Mouse (Mus musculus): ENCODE measurements around the gene Cacnb4. TPM values are rescaled to one million over a fixed set of nuclear protein-coding genes. Genes with fewer than 3 reads are reported as not detected.

The Cacnb4 gene
- polyA plus RNA-seq, 1 experiment from 2014 or later: 14.1 TPM

DNA sequence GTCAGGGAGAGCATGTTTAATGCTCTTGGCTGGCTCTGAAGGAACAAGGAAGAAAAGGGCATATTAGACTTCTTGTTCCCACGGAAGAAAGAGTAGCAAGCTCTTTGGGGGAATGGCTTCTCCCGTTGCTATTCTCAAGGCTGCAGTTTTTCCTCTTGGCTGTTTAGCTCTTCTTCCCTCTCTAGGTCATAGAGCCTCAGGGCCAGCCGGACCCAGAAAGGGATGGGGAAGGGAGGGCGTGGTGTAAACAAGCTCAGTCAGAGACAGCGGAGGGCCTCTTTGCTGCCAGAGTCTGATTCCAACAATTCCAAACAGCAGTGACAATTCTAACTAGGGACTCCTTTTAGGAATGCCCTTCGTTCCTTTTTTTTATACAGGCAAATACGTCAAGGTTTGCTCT is 290.6 kb downstream of the Cacnb4 start:
- no peak overlapping the region for H3K27ac ChIP-seq (ENCODE audit: low read length)
- no peak overlapping the region for H3K9ac ChIP-seq (replicated peaks; ENCODE audit: low read depth, low read length)
- no peaks in the 10 kb centered on the region for H3K4me1 ChIP-seq (replicated peaks; ENCODE audit: control insufficient read depth, insufficient read depth, low read length)
- WGBS: 68% methylated on average over 7 of the region's 7 CpGs
- H3K9me3 ChIP-seq (ENCODE audit: control insufficient read depth, low read length): no peaks in the 10 kb centered on the region
- no peaks in the 10 kb centered on the region for H3K27me3 ChIP-seq (replicated peaks; ENCODE audit: control insufficient read depth, insufficient read depth, low read length)
- no peak overlapping the region for H3K4me2 ChIP-seq (ENCODE audit: low read length)
- H3K36me3 ChIP-seq (ENCODE audit: control insufficient read depth, insufficient read depth): no peaks in the 10 kb centered on the region
- no peak for ATAC-seq
- H3K4me3 ChIP-seq (replicated peaks; ENCODE audit: low read length): no peak overlapping the region

DNA sequence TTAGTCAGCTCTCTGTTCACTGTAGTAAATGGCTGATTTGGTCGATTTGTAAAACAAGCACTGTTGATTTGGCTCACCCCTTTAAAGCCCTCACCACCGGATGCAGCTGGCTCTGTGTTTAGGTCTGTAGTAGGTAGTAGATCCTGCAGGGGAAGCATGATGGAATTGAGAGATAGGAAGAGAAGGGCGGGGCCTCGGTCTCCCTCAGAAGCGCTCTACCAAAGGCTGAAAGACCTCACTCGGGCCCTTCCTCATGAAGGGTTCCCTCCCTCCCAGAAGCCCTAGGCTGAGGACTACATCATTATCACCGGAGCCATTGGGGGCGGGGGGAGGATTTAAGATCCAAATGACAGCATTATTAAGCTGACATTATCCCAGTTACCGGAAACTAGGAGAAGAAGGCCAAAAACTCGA is 297.8 kb downstream of the Cacnb4 start:
- WGBS: 77% methylated on average over 10 of the region's 10 CpGs
- H3K36me3 ChIP-seq (ENCODE audit: control insufficient read depth, insufficient read depth): no peaks in the 10 kb centered on the region
- H3K27me3 ChIP-seq (replicated peaks; ENCODE audit: control insufficient read depth, insufficient read depth, low read length): no peaks in the 10 kb centered on the region
- H3K27ac ChIP-seq (ENCODE audit: low read length): no peak overlapping the region
- H3K9ac ChIP-seq (replicated peaks; ENCODE audit: low read depth, low read length): no peak overlapping the region
- no peaks in the 10 kb centered on the region for H3K4me1 ChIP-seq (replicated peaks; ENCODE audit: control insufficient read depth, insufficient read depth, low read length)
- no peaks in the 10 kb centered on the region; the same call in 1 of the 2 replicates for H3K9me3 ChIP-seq (ENCODE audit: control insufficient read depth, low read length)
- no peak overlapping the region for H3K4me2 ChIP-seq (ENCODE audit: low read length)
- H3K4me3 ChIP-seq (replicated peaks; ENCODE audit: low read length): no peak overlapping the region
- ATAC-seq: peak; percentile 62; the same call in 1 of the 2 replicates

DNA sequence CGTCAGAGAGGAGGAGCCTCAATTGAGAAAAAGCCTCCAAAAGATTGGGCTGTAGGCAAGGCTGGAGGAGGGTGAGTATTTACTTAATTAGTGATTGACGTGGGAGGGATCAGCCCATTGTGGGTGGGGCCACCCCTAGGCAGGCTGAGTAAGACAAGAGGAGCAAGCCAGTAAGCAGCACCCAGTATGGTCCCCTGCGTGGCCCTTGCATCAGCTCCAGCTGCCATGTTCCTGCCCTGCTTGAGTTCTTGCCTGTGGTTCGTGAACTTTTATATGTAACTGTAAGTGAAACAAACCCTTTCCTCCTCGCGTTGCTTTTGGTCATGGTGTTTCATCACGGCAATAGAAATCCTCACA is 298.2 kb downstream of the Cacnb4 start, which contains the start of gene Neb:
Gene Neb (minus strand): TSS at position 27 of the 357 bp plus-strand sequence.
- Histone ChIP-seq H3K9ac (replicated peaks; ENCODE audit: low read depth, low read length) (no peak within 1 kb of the TSS), H3K36me3 (ENCODE audit: control insufficient read depth, insufficient read depth) (no peaks in the 10 kb centered on the region), H3K27me3 (replicated peaks; ENCODE audit: control insufficient read depth, insufficient read depth, low read length) (no peaks in the 10 kb centered on the region), H3K4me1 (replicated peaks; ENCODE audit: control insufficient read depth, insufficient read depth, low read length) (no peaks in the 10 kb centered on the region), H3K9me3 (ENCODE audit: control insufficient read depth, low read length) (no peaks in the 10 kb centered on the region; the same call in 1 of the 2 replicates), H3K4me2 (ENCODE audit: low read length) (peak within 1 kb of the TSS; percentile 4; the same call in 1 of the 2 replicates), H3K27ac (ENCODE audit: low read length) (no peak within 1 kb of the TSS), H3K4me3 (replicated peaks; ENCODE audit: low read length) (no peak within 1 kb of the TSS)
- ATAC-seq: peak; percentile 79
- WGBS: 58% methylated on average over 7 of the region's 7 CpGs

Other genes starting within 250 kb of the Cacnb4 start
- gene Stam2, start 65.5 kb upstream of the Cacnb4 start, polyA plus RNA-seq (2015; fragmentation: Nextera tagmentation; extraction: Ambion mirVana): 49.8 and 54.6 TPM in 2 replicates
- 15.5 and 18.5 TPM in 2 replicates for gene Fmnl2, start 181.0 kb upstream of the Cacnb4 start, polyA plus RNA-seq (2015; fragmentation: Nextera tagmentation; extraction: Ambion mirVana)